8 mouse cellular contexts compared by ENCODE assay signal in the genomic region with DNA sequence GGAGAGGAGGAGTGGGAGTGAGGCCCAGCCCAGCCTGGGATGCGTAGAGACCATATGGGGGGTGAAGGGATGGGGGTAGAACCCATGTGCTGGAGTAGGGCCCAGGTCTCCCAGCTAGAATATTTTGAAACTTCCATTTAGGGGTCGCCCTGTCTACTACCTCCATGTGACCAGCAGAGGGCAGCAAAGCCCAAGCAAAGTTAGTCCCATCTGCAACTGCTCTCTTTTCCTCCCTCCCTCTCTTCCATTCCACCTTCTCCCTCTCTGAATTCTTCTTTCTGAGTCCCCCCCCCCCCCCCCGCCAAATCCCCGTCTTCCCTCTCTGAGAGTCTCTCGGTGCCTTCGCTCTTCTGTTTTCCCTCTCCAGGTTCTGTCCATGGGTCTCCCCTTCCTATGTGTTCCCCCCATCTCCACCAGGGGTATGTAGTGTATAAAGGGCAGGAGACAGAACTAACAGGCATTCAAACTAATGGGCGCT. TPM values are rescaled to one million over a fixed set of nuclear protein-coding genes. Genes with fewer than 3 reads are reported as not detected.
DNase-seq lines count a peak whose midpoint lies in the region; ATAC-seq and TF ChIP-seq lines count a peak whose summit lies in the region.

No protein-coding gene starts in this region.

- DNase-seq in gastrocnemius, postnatal 10 days: peak; percentile 71
- no peak for DNase-seq in gastrocnemius, postnatal 36 days
- peak; percentile 87 for DNase-seq in NIH3T3 (ENCODE audit: low read depth)
- peak; percentile 31 for DNase-seq in lung, postnatal 25 days (ENCODE audit: low spot score)
- DNase-seq in right cerebral cortex, postnatal 10 days (ENCODE audit: low spot score in 2 of 2): peak; percentile 59 to 83

- H3K4me1 ChIP-seq in cortical plate, adult 2 months (ENCODE audit: control insufficient read depth, insufficient read depth, low read length): no peaks in the 10 kb centered on the region
- H3K4me1 ChIP-seq in heart, embryonic 12.5 days (replicated peaks): 0 out of 2 replicates have a peak, but pooled peaks cover 3% of the 10 kb centered on the region
- H3K4me1 ChIP-seq in kidney, embryonic 16.5 days (ENCODE audit: insufficient read depth, low read length): no peaks in the 10 kb centered on the region

- ATAC-seq in heart, embryonic 12.5 days (ENCODE audit: insufficient number of reproducible peaks, low FRiP score): 0 out of 2 replicates have a peak, but pooled peaks have one; percentile 45
- peak; percentile 72 for ATAC-seq in kidney, embryonic 16.5 days (ENCODE audit: low FRiP score, low TSS enrichment)

- TF ChIP-seq POLR2A in cortical plate, adult 2 months (IDR thresholded peaks at IDR 0.05; ENCODE audit: extremely low read depth, insufficient read depth, low read length): no peak

- intact Hi-C loops in gastrocnemius, postnatal 36 days (cut with DNase I): loop anchor here (2.0 to 5.0 kb wide), 2 partner anchors 135 to 306 kb away; no protein-coding TSS in a partner anchor

- H3K4me2 ChIP-seq in heart, embryonic 12.5 days: peak overlapping the region; percentile 57
- peak overlapping the region; percentile 22 for H3K4me2 ChIP-seq in kidney, embryonic 16.5 days (replicated peaks; ENCODE audit: low read depth, low read length)

- peaks cover 28% of the 10 kb centered on the region for H3K27me3 ChIP-seq in heart, embryonic 12.5 days (replicated peaks)
- H3K27me3 ChIP-seq in kidney, embryonic 16.5 days (ENCODE audit: insufficient read depth, low read length): 0 out of 2 replicates have a peak, but pooled peaks cover 3% of the 10 kb centered on the region

- no peaks in the 10 kb centered on the region for H3K9me3 ChIP-seq in heart, embryonic 12.5 days (replicated peaks)
- H3K9me3 ChIP-seq in kidney, embryonic 16.5 days (ENCODE audit: low read length): no peaks in the 10 kb centered on the region

- no peak overlapping the region for H3K4me3 ChIP-seq in cortical plate, adult 2 months (ENCODE audit: insufficient read depth, low read length)
- no peak overlapping the region for H3K4me3 ChIP-seq in heart, embryonic 12.5 days
- H3K4me3 ChIP-seq in kidney, embryonic 16.5 days (ENCODE audit: low read length): no peak overlapping the region

- no peaks in the 10 kb centered on the region for H3K36me3 ChIP-seq in heart, embryonic 12.5 days
- no peaks in the 10 kb centered on the region for H3K36me3 ChIP-seq in kidney, embryonic 16.5 days (ENCODE audit: insufficient read depth, low read length)

- TF ChIP-seq CTCF in cortical plate, adult 2 months (IDR thresholded peaks at IDR 0.05; ENCODE audit: extremely low read depth, insufficient read depth, low read length): peak; percentile 92

- 10% methylated on average over 6 of the region's 7 CpGs for WGBS in heart, embryonic 12.5 days
- 7% methylated on average over 6 of the region's 7 CpGs for WGBS in kidney, embryonic 16.5 days

- H3K27ac ChIP-seq in cortical plate, adult 2 months (ENCODE audit: insufficient read depth, low read length): no peak overlapping the region
- no peak overlapping the region for H3K27ac ChIP-seq in heart, embryonic 12.5 days (ENCODE audit: poor library complexity, severe bottlenecking)
- H3K27ac ChIP-seq in kidney, embryonic 16.5 days (ENCODE audit: low read length): no peak overlapping the region

- H3K9ac ChIP-seq in heart, embryonic 12.5 days: no peak overlapping the region
- H3K9ac ChIP-seq in kidney, embryonic 16.5 days (replicated peaks; ENCODE audit: low read length): no peak overlapping the region

RNA-seq across cellular contexts. Expression of gene Dbx1, which starts 20.4 kb away (rescaled TPM):
- total RNA-seq in gastrocnemius, postnatal 10 days (2021): under 1 TPM; 0.11 to 0.21 TPM
- total RNA-seq in gastrocnemius, postnatal 36 days (2021): not detected
- polyA plus RNA-seq in cortical plate, adult 2 months (2012; rRNA removed): not detected in 2 replicates
- 0.20 TPM in 1 of 2 replicates, not detected in the other for polyA plus RNA-seq in heart, embryonic 12.5 days (2016; fragmentation: Nextera tagmentation; extraction: Ambion mirVana)
- not detected in 2 replicates for polyA plus RNA-seq in kidney, embryonic 16.5 days (2015; fragmentation: Nextera tagmentation; extraction: Ambion mirVana)

Comparison
In these comparisons a context has a peak if more than half of its experiments do, and no peak if none do; other contexts are left out.
1. DNase-seq: peak in gastrocnemius, postnatal 10 days (single experiment), NIH3T3 (single experiment), lung, postnatal 25 days (single experiment) and right cerebral cortex, postnatal 10 days (2 of 2); none in gastrocnemius, postnatal 36 days (0 of 2).